Mouse (Mus musculus): Measurements from ENCODE around the gene Comt. TPM values are rescaled to one million over a fixed set of nuclear protein-coding genes. Genes with fewer than 3 reads are reported as not detected.

Gene Comt
- polyA plus RNA-seq, 1 experiment from 2014 or later: 53.5 TPM

- Histone ChIP-seq H3K9me3 (no peaks in the 10 kb centered on the region), H3K27me3 (no peaks in the 10 kb centered on the region; the same call in 1 of the 2 replicates), H3K36me3 (replicated peaks) (peaks cover 85% of the 10 kb centered on the region), H3K9ac (no peak overlapping the region), H3K4me3 (replicated peaks) (no peak overlapping the region), H3K4me2 (no peak overlapping the region), H3K4me1 (peaks cover 23% of the 10 kb centered on the region), H3K27ac (peak overlapping the region; percentile 42; the same call in 1 of the 2 replicates)
- 64% methylated on average over 2 of the region's 2 CpGs for WGBS
- no peak for ATAC-seq (ENCODE audit: low FRiP score)
These were observed 20.8 kb downstream of the Comt start for GRCm38 (mm10) chr16:18405876-18406275.

DNA sequence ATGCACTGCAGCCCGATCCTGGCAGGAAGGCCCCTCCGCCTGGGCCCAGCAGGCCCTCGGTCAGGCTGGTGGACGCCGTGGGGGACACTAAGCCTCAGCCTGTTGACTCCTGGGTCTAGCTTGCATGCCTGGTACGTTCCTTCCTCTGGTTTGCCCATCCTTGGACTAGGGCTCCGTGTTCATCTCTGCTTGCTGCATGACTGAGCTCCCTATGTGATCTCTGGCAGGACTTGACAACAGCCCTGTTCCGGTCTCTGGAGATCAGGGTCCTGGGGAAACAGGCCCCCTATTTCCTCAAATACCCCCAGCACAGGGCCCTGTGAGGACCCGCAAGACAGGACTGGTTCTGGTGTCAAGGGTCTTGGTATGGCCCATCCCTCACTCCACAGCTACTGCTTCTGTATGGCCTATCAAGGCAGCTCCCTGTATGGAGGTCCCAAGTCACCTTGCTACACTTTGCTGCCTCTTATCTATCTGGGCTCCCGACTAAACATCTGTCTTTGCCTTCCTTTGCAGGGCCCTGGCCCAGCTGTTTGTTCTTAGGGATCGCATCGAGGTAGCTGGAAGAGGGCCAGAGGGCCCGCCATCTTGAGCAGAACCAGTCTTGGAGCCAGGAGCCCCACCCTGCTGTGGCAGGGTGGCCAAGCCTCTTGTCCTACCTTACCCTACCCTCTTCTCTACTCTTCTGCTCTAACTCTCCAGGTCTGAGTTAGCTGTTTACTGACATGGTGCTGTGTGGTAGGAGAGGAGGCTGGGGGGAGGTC is 21.4 kb downstream of the Comt start:
- H3K4me3 ChIP-seq (replicated peaks): no peak overlapping the region
- H3K4me1 ChIP-seq: peaks cover 23% of the 10 kb centered on the region
- H3K9ac ChIP-seq: no peak overlapping the region
- H3K4me2 ChIP-seq: no peak overlapping the region
- H3K36me3 ChIP-seq (replicated peaks): peaks cover 83% of the 10 kb centered on the region
- no peaks in the 10 kb centered on the region for H3K9me3 ChIP-seq
- H3K27ac ChIP-seq: peak overlapping the region; percentile 42
- no peaks in the 10 kb centered on the region for H3K27me3 ChIP-seq
- no peak for ATAC-seq (ENCODE audit: low FRiP score)
- WGBS: 90% methylated on average over 13 of the region's 13 CpGs

DNA sequence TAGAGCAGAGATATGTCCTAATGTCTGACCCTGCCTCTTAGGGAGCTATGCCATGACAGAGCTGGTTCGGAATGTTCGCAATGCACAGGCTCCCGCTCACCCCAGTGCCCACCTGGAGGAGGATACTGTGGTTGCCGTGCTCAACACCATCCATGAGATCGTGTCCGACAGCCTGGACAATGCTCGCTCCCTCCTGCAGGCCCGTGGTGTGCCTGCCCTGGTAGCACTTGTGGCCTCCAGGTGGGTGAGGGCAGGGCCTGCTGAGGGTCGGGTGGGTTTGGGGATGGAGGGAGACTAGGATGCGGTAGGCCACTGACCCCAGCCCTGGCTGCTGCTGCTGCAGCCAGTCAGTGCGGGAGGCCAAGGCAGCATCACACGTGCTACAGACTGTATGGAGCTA is 23.4 kb downstream of the Comt start:
- Histone ChIP-seq H3K27ac (no peak overlapping the region), H3K9me3 (no peaks in the 10 kb centered on the region), H3K4me2 (no peak overlapping the region), H3K4me3 (replicated peaks) (no peak overlapping the region), H3K36me3 (replicated peaks) (peaks cover 88% of the 10 kb centered on the region), H3K27me3 (no peaks in the 10 kb centered on the region), H3K4me1 (peaks cover 41% of the 10 kb centered on the region), H3K9ac (no peak overlapping the region)
- ATAC-seq (ENCODE audit: low FRiP score): no peak
- 93% methylated on average over 12 of the region's 12 CpGs for WGBS

DNA sequence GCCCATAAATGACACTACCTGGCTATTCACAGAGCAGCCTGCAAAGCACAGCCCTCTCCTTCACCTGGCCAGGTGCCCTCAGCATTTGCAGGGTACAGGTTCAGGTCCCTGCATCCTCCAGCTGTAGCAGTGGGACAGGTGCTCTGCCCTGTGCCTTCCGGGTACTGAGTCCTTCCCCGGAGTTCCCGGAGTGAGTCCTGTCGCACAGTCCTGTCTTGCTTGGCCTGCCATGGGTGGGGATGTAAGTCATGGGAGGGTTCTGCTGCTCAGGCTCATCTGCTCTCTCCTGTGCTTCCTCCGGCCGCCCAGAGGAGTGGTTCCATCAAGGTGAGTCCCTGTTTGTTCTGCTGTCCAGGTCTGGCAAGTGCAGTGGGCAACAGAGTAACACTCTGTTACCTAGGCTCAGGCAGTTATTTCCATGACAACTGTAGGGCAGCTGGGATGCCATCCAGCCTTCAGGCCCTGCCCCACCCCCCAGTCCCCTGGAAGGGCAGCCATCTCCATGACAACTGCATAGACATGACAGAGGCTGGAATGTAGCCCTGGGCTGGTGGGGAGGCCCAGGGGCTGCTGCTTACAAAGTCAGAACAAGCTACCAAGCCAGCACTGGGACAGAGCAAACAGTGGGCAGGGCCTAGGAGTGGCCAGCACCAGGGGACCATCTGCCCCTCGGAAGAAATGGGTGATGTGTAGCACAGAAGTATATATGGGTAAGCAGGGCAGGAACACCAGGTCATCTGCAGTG is 26.0 kb downstream of the Comt start:
- peak; percentile 88 for ATAC-seq (ENCODE audit: low FRiP score)
- Histone ChIP-seq H3K9me3 (no peaks in the 10 kb centered on the region), H3K4me1 (peaks cover 51% of the 10 kb centered on the region), H3K9ac (peak overlapping the region; percentile 34; the same call in 1 of the 2 replicates), H3K4me3 (replicated peaks) (no peak overlapping the region), H3K27me3 (no peaks in the 10 kb centered on the region), H3K36me3 (replicated peaks) (peaks cover 93% of the 10 kb centered on the region), H3K27ac (peak overlapping the region; percentile 93), H3K4me2 (peak overlapping the region; percentile 21)
- 27% methylated on average over 7 of the region's 7 CpGs for WGBS

DNA sequence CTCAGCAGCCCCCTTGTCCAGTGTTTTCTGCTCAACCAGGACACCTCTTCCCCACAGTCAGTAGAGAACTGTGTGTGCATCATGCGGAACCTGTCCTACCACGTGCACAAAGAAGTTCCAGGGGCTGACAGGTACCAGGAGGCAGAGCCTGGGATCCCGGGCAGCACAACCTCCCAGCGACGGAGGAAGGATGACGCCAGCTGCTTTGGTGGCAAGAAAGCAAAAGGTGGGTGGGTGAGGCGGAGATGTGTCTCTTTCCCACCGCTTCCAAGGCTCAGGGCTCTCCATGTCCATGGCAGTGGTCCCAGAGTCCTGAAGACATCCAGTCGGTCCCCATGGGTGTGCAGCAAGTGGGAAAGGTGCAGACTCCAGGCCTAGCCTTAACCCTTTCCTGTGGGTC is 26.6 kb downstream of the Comt start:
- 63% methylated on average over 9 of the region's 9 CpGs for WGBS
- no peak overlapping the region for H3K4me3 ChIP-seq (replicated peaks)
- peak overlapping the region; percentile 93 for H3K27ac ChIP-seq
- ATAC-seq (ENCODE audit: low FRiP score): no peak
- no peaks in the 10 kb centered on the region for H3K27me3 ChIP-seq
- H3K4me2 ChIP-seq: no peak overlapping the region; the same call in 1 of the 2 replicates
- peaks cover 87% of the 10 kb centered on the region for H3K36me3 ChIP-seq (replicated peaks)
- no peaks in the 10 kb centered on the region for H3K9me3 ChIP-seq
- H3K9ac ChIP-seq: no peak overlapping the region
- H3K4me1 ChIP-seq: peaks cover 57% of the 10 kb centered on the region

DNA sequence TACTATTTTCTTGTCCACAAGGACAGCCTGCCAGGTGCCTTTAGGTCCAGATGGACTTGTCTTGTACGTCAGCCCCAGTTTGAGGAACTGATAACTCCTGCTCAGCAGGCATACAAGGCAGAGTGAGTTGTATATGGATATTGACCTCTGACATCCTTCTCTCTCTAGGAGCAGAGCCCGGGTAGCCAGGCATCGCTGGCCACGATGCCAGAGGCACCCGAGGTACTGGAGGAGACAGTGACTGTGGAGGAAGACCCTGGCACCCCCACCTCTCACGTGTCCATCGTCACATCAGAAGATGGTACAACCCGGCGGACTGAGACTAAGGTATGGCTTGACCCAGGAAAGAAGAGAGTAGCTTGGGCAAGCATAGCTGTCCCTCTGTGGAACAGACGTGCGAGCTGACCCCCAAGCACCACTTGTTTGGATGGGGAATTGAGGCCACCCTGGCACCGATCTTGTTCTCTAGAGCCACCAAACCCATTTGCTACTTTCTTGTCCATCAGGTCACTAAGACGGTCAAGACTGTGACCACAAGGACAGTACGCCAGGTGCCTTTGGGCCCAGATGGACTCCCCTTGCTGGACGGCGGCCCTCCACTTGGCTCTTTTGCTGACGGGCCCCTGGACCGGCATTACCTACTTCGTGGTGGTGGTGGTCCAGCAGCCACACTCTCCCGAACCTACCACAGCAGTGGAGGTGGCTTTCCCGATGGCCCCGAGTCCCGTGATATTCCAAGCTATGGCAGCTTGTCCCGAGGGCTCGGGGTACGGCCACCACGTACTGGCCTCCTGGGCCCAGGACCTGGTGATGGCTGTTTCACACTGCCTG is 29.6 kb downstream of the Comt start:
- H3K9me3 ChIP-seq: no peaks in the 10 kb centered on the region
- no peak overlapping the region for H3K4me2 ChIP-seq
- no peak overlapping the region for H3K9ac ChIP-seq
- peaks cover 57% of the 10 kb centered on the region for H3K36me3 ChIP-seq (replicated peaks)
- peaks cover 80% of the 10 kb centered on the region for H3K4me1 ChIP-seq
- WGBS: 95% methylated on average over 27 of the region's 27 CpGs
- ATAC-seq (ENCODE audit: low FRiP score): no peak
- H3K27me3 ChIP-seq: no peaks in the 10 kb centered on the region
- no peak overlapping the region for H3K4me3 ChIP-seq (replicated peaks)
- H3K27ac ChIP-seq: 0 out of 2 replicates have a peak overlapping the region, but pooled peaks have one; percentile 91

GRCm38 (mm10) chr16:18396201-18396600 is 30.5 kb downstream of the Comt start:
- Histone ChIP-seq H3K27me3 (no peaks in the 10 kb centered on the region), H3K4me3 (replicated peaks) (peak overlapping the region; percentile 24; the same call in 1 of the 2 replicates), H3K4me1 (peaks cover 76% of the 10 kb centered on the region), H3K9me3 (no peaks in the 10 kb centered on the region), H3K36me3 (replicated peaks) (peaks cover 48% of the 10 kb centered on the region), H3K27ac (peak overlapping the region; percentile 91), H3K4me2 (peak overlapping the region; percentile 86), H3K9ac (peak overlapping the region; percentile 46; the same call in 1 of the 2 replicates)
- 68% methylated on average over 2 of the region's 2 CpGs for WGBS
- ATAC-seq (ENCODE audit: low FRiP score): no peak

GRCm38 (mm10) chr16:18395620-18396036 is 31.0 kb downstream of the Comt start:
- Histone ChIP-seq H3K9ac (peak overlapping the region; percentile 46), H3K4me1 (peaks cover 70% of the 10 kb centered on the region), H3K4me3 (replicated peaks) (peak overlapping the region; percentile 24), H3K36me3 (replicated peaks) (peaks cover 43% of the 10 kb centered on the region), H3K27ac (peak overlapping the region; percentile 91), H3K4me2 (peak overlapping the region; percentile 86), H3K27me3 (no peaks in the 10 kb centered on the region), H3K9me3 (no peaks in the 10 kb centered on the region)
- no peak for ATAC-seq (ENCODE audit: low FRiP score)
- WGBS: 22% methylated on average over 6 of the region's 7 CpGs

GRCm38 (mm10) chr16:18394777-18395619 is 31.7 kb downstream of the Comt start:
- Histone ChIP-seq H3K4me1 (peaks cover 64% of the 10 kb centered on the region), H3K9me3 (no peaks in the 10 kb centered on the region), H3K9ac (peak overlapping the region; percentile 46), H3K4me2 (peak overlapping the region; percentile 86), H3K36me3 (replicated peaks) (peaks cover 38% of the 10 kb centered on the region), H3K27ac (peak overlapping the region; percentile 91), H3K27me3 (no peaks in the 10 kb centered on the region), H3K4me3 (replicated peaks) (peak overlapping the region; percentile 24)
- 15% methylated on average over 11 of the region's 11 CpGs for WGBS
- ATAC-seq (ENCODE audit: low FRiP score): peak; percentile 17; the same call in 1 of the 2 replicates

GRCm38 (mm10) chr16:18394056-18394455 is 32.6 kb downstream of the Comt start:
- Histone ChIP-seq H3K9ac (peak overlapping the region; percentile 88), H3K27me3 (no peaks in the 10 kb centered on the region), H3K27ac (peak overlapping the region; percentile 91), H3K4me3 (replicated peaks) (peak overlapping the region; percentile 79), H3K4me1 (peaks cover 60% of the 10 kb centered on the region), H3K36me3 (replicated peaks) (peaks cover 29% of the 10 kb centered on the region), H3K4me2 (peak overlapping the region; percentile 86), H3K9me3 (no peaks in the 10 kb centered on the region)
- WGBS: 62% methylated on average over 3 of the region's 3 CpGs
- no peak for ATAC-seq (ENCODE audit: low FRiP score)

- Histone ChIP-seq H3K4me3 (replicated peaks) (peak overlapping the region; percentile 79), H3K36me3 (replicated peaks) (peaks cover 24% of the 10 kb centered on the region), H3K4me2 (peak overlapping the region; percentile 86), H3K27me3 (no peaks in the 10 kb centered on the region), H3K9me3 (no peaks in the 10 kb centered on the region), H3K4me1 (peaks cover 60% of the 10 kb centered on the region), H3K27ac (peak overlapping the region; percentile 91), H3K9ac (peak overlapping the region; percentile 88)
- 50% methylated on average over 5 of the region's 5 CpGs for WGBS
- ATAC-seq (ENCODE audit: low FRiP score): no peak
These were observed 33.1 kb downstream of the Comt start for GRCm38 (mm10) chr16:18393595-18393994.

All from forebrain, embryonic 12.5 days (tissue).